Mouse (Mus musculus) gastrocnemius, postnatal 36 days (tissue): Measurements from ENCODE around the gene Nckap5. TPM values are rescaled to one million over a fixed set of nuclear protein-coding genes. Genes with fewer than 3 reads are reported as not detected.
A peak's percentile ranks its signal among the peaks of the same experiment; 100 is the strongest.
"Not testable (repeated sequence)": the region's sequence is repeated elsewhere in the genome, so short reads cannot be mapped to it uniquely, and the experiment has no call there.

Source experiments
- DNase-seq, 2 experiments: peaks; one replicate each; pipeline ENCODE4 v3.0.0; 2022
- intact Hi-C: fragments of 180-260 bp; cut with DNase I; formaldehyde crosslinking; loops from one replicate; pipeline ENCODE4 v1.15.1; 2025
- long read RNA-seq, 2 experiments: library from polyadenylated mRNA; stranded (forward); transcript quantifications; one replicate each; pipeline ENCODE4 v2.0.0; 2021
- total RNA-seq, 2 experiments: library from RNA; stranded (reverse); gene quantifications; 2 replicates each; pipeline ENCODE4 v1.2.3; 2021

The Nckap5 gene
- 1 to 10 TPM in 1 of 2 experiments, under 1 TPM in 1; 0.62 to 1.2 TPM for total RNA-seq
- long read RNA-seq, experiment 1, partial matches to known transcripts = 0 of 93 reads
- long read RNA-seq, experiment 1, other reads (novel, unspliced or antisense) = 93 of 93 reads
- long read RNA-seq, experiment 2, partial matches to known transcripts = 0 of 209 reads
- long read RNA-seq, experiment 2, other reads (novel, unspliced or antisense) = 209 of 209 reads

DNA sequence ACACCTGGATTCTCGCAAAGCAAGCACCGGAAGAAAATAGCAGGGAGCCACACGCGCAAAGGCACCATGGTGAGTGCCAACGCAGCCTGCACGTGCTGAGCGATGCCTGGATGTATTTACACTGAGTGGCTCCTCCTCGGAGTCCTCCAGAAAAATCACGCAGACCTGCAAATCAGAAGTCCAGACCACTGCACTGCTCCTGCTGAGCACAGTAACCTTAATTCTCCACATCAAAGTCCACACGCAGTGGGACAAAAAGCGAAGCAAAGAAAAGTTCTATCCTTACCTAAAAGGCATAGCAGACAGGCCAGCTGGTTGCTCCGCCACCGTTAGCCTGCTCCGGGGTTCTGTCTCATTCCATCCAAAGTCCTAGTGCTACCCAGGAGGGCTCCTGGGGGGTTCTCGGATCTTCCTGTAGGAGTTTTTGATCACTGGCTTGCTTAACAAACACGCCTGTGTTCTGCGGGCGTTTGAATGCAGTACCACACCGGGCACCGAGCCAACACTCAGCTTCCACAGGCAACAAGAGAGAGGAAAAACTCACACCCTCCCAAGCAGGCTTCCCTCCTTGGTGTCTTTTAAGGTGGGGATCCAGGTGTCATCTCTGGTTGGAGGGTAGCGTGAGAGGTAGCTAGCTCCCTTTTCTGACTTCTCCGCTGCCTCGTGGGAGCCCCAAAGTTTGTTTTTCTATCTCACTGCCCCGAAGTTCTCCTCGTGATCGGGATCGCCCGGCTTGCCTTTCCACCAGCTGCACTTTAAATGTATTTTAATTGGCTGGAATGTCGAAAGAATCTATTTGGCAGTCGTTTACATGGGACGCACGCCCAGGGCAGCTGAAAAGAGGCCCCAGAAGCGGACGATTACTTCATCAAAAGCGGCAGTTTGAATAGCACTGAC is at the start of gene Nckap5:
Nckap5 (minus strand) TSS at position 769 of the 897 bp plus-strand sequence.
- intact Hi-C loops = no loop called here

DNA sequence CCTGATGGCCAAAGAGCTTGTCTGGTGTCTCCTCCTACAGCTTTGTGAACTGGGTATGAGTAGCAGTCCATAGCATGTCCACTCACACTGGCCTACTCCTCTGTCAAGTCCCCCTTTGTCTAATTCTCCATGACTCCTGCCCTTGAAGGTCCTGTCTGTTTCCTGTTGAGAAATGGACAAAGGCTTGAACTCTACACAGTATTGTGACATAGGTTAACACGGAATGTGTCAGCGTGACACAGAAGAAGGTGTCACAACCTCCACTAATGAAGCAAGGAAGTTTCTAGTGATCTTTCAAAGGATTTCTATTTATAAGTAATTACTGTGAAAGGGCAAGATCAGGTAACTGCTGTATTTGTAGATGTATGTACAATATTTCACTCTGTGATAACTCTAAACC is 46.9 kb upstream of the Nckap5 start:
- intact Hi-C loops = no loop called here

More for the DNA sequence above, at the start of gene Nckap5:
- DNase-seq = peak; percentile 53 to 68

DNA sequence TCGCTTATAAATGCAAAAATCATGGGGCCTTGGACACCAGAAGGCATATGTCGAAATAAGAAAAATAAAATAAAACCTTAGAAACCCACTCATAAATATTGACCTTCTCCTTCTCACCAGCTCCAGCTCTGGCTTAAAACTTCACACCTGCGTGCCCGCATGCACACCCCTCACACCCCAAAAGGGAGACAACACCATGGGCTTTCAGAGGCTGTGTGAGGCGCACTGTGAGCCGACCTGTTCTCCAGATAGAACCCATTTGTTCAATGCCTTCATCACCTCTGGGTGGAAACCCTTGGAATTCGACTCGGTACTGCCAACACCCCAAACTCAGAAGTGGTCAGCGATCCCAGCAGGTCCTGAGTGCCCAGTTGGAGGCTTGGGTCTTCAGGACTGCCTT is 37.8 kb upstream of the Nckap5 start:
- DNase-seq = no peak
- intact Hi-C loops = no loop called here

More for the DNA sequence above, 46.9 kb upstream of the Nckap5 start:
- no peak for DNase-seq

DNA sequence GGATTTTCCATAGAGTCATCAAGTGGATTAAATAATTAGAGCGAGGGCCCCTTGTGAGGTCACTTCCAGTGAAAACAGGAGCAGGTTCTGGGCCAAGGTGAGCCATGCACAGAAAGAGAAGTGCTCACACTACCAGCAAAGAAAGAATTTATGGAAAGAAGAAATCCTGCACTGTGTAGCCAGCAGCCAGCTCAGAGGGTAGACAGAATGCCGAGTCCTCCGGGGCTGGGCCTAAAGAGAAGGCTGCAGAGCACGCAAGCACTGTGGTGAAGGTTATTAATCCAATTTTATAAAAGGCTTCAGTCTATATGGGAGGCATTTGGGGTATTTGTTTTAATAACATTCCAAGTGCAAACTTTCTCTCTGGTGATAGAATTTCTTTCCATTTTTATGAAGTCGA is 37.3 kb upstream of the Nckap5 start:
- intact Hi-C loops = no loop called here
- no peak for DNase-seq

DNA sequence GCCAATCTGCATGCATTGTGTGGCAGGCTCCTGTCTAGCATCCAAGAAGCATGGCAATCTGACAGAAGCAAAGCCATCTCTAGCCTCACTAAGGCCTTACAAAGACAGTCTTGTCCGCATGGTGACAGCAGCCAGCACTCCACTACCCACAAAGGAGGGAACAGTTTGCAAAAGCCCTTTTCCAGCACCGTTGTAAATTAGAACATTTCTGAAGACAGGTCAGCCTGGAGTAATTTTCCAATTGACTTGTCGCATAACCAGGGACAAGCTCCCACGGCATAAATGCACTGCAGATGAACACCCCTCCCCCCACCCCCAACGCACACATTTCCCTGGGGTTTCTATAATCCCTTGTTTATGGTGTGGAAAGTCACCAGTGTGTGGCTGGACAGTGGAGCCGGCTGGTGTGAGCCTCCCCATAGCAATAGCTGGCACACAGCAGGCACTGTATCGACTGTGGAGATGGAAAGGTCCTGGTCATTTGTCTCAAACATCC is 35.0 kb upstream of the Nckap5 start:
- no peak for DNase-seq
- intact Hi-C loops = no loop called here

DNA sequence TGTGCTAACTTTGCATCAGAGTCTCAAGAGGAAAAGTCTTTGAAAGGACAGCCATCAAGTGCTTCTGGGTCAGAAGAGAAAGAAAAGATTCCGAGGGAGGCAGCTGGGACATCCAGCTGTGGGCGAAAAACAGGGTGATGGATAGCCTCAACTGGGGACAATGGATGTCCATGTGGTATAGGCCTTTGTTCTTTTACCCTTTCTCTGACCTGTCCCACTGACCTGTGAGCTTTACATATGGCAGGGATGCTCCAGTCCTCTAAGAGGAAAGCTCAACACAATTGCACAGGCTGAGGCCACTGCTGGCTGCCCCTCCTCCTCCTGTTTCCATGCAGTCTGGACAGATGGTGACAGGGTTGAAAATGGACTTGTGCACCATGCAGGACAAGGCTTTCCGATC is 31.2 kb upstream of the Nckap5 start:
- no peak for DNase-seq
- intact Hi-C loops = no loop called here

DNA sequence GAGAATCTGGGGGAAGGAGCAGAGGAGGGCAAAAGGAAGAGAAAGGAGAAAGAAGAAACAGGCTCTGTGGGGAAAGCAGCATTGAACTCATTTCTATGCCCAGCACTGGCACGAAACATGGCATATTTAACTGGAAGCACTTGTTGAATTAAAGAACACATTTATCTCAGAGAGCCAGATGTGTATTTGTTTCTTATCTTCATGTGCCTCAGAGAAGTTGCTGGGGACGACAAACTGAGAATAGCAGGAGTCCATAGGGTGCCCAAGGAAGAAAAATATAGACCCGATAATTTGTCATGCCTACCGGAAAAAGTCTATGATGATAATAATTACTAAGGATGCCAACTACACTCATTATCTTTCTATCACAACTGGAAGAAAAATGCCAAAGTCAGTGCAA is 29.9 kb upstream of the Nckap5 start:
- intact Hi-C loops = no loop called here
- no peak for DNase-seq

DNA sequence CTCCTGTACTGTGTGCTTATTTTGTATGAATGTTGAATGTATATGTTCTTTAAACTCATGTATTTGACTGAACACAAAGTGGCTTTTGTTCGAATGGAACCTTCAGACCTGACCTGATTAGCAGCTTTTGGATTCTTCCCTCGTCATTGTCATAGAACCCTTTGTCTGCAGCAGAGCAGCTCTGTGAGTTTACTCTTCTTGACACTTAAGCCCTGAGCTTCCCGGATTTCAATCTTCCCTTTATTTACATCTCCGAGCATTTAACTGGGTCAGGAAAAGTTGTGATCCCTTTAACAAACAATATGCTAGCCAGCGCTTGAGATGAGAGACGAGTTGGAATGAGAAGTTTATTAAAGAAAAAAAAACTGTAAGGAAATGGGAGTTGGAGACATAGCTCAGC is 18.9 kb upstream of the Nckap5 start:
- intact Hi-C loops = no loop called here
- no peak for DNase-seq

DNA sequence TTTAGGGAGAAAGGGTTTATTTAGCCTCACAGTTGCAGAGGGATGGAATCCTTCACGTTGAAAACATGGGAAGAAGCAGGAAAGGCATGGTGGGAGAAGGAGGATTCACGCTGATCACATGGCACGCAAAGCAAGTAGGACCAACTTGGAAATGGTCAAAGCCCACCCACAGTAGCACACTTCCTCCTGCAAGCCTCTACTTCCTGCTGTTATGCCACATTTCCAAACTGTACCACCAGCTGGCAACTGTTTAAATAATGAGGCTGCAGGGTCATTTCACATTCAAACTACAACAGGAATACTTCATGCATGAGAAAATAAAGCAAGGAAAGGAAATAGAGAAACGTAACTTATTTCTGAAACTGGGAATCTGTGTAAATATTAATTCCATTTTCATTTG is 15.7 kb upstream of the Nckap5 start:
- intact Hi-C loops = no loop called here

DNA sequence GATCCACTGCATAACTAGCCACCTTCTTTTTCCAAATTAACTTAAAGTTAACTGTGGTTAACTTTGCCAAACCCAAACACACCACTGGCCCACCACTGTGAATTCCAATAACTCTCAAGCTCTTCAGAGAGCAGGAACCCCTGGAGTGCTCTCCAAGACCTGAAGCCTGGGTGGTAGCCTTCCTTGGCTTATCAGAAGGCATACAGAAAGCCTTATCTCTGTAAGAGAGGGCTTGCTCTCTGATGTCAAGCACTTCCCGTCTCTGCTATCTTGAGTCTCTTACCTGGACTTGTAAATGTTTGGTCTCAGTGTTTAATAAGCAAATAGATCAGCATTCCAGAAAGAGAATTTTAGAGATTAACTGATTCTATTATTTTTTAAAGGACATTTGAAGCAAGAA is 2.3 kb upstream of the Nckap5 start:
- intact Hi-C loops = no loop called here
- DNase-seq = no peak

More for the DNA sequence above, 15.7 kb upstream of the Nckap5 start:
- DNase-seq = no peak

DNA sequence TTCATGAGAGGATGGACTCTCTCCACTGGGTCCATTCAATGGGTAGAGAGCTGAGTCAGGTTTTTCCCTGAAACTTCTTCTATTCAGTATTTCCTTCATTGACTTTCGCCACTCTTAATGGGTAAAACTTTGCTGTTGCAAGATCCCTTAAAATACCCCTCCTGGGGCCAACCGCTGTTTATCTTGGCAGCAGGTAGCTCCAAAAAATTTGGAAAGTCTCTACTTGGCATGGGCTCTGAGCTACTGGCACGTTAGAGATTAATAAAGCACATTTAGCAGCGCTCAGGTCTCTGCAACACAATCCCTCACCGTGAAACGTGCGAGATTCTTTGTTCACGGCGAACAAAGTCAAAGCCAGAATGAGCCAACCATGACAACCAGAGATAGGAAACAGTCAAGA is 1.6 kb downstream of the Nckap5 start:
- intact Hi-C loops = no loop called here
- no peak for DNase-seq

DNA sequence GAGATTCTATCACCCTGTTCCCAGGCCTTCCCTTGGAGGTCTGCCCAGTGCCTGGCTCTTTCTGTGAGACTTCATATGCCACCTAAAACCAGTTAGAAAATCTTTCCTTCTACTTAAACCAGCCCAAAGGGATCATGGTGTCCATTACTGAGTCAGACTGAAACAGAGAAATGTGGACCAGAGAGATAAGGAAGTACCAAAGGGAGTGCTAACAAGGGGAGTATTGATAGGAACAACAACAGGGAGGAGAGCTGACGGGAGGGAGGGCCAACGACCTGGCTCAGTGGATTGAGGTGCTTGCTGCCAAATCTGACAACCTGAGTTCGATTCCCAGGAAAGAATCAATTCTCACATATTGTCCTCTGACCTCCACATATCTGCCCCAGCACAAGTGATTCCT is 5.8 kb downstream of the Nckap5 start:
- DNase-seq = no peak
- intact Hi-C loops = no loop called here

DNA sequence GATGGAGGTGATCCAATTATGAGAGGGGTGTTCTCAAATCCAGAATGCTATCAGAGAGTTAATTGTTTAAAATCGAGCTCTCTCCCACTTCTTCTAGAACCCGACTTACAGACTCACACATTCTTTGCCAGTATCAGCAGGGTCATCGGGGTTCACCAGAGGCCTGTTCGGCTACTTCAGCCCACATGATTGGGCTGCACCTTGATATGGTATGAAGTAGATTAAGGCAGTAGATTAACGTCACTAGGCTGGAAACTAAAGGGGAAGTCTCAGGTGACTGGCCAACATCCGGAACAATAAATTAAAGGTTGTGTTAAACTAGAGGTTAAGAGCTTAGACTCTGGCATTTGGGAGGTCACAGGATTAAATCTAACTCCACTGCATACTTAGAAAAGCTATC is 8.4 kb downstream of the Nckap5 start:
- intact Hi-C loops = no loop called here
- no peak for DNase-seq

DNA sequence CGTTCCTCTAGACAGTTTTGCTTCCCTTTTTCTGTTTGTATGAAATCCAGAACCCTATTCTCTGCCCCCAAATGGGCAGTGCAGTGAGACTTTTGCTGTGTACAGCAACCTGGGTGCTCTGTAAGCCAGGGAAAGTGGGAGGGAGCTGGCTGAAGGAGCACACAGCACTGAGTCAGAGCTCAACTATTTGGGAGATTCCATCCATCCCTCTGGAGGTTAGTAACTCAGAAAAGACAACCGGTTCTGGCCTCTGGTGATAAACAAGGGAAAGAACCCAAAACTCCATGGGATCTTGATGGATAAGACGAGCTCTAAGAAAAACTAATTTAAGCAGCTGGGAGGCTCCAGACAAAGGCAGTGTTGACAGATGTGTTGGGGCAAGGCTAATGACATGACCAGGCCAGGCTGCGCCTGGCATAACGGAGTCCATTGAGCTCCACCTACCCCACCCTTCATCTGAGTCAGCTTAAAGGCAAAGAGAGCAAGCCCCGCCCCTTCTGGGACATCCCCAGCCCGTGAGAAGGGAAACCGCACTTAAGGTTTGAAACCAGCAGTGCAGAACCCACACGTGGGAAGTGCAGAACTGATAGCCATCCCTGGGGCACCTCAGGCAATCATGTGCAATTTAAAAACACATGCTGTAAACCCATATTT is 13.1 kb downstream of the Nckap5 start:
- peak; percentile 46 to 50 for DNase-seq
- intact Hi-C loops = no loop called here

DNA sequence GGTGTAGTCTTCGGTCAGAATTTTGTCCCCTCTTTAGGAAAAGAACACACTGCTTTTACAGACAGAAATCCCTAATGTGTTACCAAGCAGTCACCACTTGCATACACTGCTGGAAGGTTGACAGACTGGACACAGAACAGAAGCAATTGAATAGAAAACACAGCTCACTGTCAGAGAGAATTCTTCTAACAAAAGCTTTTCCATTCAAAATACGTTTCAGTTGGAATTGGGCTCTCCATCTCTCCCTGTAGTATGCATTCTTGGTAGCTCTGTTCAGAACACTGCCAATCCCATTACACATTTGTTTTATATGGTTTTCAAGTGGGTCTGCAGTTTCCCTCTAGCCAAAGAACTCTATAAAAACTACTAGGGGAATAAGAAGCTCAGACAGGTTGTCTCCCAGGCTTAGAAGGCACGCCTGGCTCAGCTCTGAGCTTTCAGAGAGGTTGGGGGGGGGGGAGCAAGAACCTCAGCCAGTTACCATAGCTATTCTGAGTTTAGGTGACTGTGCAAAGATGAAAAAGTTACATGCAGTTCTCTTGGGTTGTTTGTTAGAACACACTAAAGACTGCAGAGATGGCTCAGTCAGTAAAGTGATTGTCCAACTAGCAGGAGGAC is 23.5 kb downstream of the Nckap5 start:
- intact Hi-C loops = no loop called here
- DNase-seq = no peak

DNA sequence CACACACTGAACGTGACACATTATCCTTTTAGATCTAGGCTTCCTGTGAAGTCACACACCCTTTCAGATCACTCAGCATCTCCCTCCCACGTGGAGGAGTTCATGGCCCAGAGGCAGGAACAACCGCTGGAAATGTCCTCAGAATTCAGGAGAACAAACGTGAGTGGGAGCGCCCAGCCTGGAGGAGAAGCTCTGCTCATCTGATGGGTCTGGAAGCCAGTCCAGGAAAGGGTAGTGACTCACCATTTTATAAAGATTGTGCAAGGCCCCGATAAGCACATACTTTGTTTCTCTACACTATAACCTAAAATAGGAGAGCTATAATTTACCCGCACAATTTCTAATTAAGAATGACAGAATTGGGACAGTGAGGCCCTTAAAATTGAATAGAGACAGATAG is 24.1 kb downstream of the Nckap5 start:
- intact Hi-C loops = no loop called here
- DNase-seq = peak in 1 of 2 experiments; percentile 53

DNA sequence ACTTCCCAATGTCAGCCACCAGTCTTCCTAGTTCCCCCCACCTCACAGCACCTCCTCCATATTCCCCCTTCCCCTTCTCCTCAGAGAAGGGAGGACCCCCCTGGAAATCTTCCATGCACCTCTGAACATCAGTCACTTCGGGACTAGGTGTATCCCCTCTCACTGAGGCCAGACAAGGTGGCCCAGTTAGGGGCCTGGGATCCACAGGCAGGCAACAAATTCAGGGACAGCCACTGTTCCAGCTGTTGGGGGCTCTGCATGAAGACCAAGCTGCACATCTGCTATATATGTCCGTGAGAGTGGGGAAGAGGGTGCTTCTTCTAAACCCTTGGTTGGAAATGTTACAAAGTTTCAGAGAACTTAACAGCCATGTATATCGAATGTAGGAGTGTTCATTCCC is 28.2 kb downstream of the Nckap5 start:
- DNase-seq = no peak
- intact Hi-C loops = no loop called here

DNA sequence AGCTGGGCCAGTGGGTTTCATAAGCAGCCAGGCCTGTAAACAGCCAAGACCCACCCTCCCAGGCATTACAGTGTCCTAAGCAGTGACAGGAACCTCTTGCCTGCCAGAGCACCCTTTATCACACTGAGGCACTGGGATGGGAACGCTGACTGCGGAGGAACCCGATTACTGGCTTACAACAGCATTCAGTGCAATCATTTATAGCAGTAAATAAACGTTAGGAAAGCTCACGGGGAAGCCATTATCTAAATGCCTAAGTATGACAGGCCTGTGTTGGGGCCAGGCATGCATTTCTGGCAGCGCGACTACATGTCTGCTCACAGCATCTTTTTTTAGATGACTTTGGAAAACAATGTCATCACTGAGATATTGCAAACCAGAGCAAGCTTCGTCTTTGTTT is 28.9 kb downstream of the Nckap5 start:
- intact Hi-C loops = no loop called here

DNA sequence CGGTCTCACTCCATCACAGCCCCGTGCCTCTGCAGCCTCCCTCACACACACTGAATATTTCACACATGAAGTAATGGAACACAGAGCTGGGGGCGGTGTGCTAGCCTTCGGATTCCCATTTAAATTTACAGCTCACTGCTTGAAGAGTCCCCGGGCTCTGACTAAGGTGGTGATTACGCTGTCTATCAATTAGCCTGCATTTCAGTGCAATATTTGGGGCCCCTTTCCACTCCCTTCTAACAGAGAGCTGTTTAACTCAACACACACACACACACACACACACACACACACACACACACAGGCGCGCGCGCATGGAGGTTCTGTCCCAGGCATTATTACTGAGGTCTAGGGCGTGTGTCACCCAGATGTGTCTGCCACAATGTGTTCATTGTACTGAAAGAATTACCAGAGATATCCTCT is 31.2 kb downstream of the Nckap5 start:
- intact Hi-C loops = no loop called here
- no peak for DNase-seq

More for the DNA sequence above, 28.9 kb downstream of the Nckap5 start:
- no peak for DNase-seq

DNA sequence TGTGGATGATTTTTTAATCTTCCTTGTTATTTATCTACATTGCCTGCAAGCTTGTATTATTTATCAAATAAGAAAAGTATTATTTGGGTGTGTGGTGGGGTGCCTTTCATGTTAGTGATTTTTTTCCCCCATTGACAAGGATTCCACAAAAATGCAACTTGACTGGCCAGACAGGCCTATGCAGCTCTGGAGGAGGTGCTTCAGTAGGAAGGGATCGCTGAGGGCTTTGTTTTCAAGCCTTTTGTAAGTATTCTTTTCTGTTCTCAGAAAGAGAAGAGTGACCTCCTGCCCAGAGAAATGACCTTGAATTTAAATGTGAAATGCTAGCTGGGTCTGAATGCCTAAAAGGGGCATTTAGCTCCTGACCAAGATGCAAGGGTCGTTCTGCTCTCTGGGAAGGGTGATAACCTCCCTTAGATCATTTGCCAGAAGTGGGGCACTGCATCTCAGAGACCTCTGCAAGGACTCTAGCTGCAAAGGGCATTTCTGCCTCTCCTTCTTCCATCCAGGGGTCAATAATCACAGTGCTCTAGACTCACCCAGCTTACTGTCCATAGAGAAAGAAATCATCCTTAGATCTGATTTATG is 50.2 kb downstream of the Nckap5 start:
- intact Hi-C loops, DNase-seq: not testable (repeated sequence)
